Mouse (Mus musculus): ENCODE results near the gene Snx30. TPM values are rescaled to one million over a fixed set of nuclear protein-coding genes. Genes with fewer than 3 reads are reported as not detected.
A peak's percentile ranks its signal among the peaks of the same experiment; 100 is the strongest.

Gene Snx30
- polyA plus RNA-seq, 1 experiment from 2014 or later: 11.8 TPM

- Histone ChIP-seq H3K4me2 (no peak within 1 kb of the TSS), H3K9me3 (no peaks in the 10 kb centered on the region), H3K27ac (no peak within 1 kb of the TSS), H3K4me1 (peaks cover 6% of the 10 kb centered on the region; the same call in 1 of the 2 replicates), H3K9ac (no peak within 1 kb of the TSS), H3K27me3 (peaks cover 30% of the 10 kb centered on the region), H3K4me3 (no peak within 1 kb of the TSS), H3K36me3 (no peaks in the 10 kb centered on the region)
- WGBS: 12% methylated on average over 22 of the region's 22 CpGs
- ATAC-seq (ENCODE audit: insufficient number of reproducible peaks, insufficient read depth, low FRiP score, low TSS enrichment, low read depth): peak; percentile 15; the same call in 1 of the 2 replicates
These were observed 109.2 kb downstream of the Snx30 start, which contains the start of gene Slc46a2 for GRCm38 (mm10) chr4:59914608-59915403. Gene Slc46a2, minus strand, starts transcription at chr4:59915056.

- Histone ChIP-seq H3K4me3 (no peak overlapping the region), H3K27ac (no peak overlapping the region), H3K4me1 (peaks cover 6% of the 10 kb centered on the region; the same call in 1 of the 2 replicates), H3K9me3 (no peaks in the 10 kb centered on the region), H3K27me3 (peaks cover 30% of the 10 kb centered on the region), H3K36me3 (no peaks in the 10 kb centered on the region), H3K9ac (no peak overlapping the region), H3K4me2 (no peak overlapping the region)
- whole genome bisulfite sequencing: 89% methylated on average over 3 of the region's 3 CpGs
- ATAC-seq (ENCODE audit: insufficient number of reproducible peaks, insufficient read depth, low FRiP score, low TSS enrichment, low read depth): no peak
These were observed 112.3 kb downstream of the Snx30 start for GRCm38 (mm10) chr4:59917966-59918365.

- no peaks in the 10 kb centered on the region for H3K4me1 ChIP-seq
- H3K27ac ChIP-seq: no peak overlapping the region
- no peak overlapping the region for H3K4me3 ChIP-seq
- ATAC-seq (ENCODE audit: insufficient number of reproducible peaks, insufficient read depth, low FRiP score, low TSS enrichment, low read depth): no peak
- H3K9me3 ChIP-seq: no peaks in the 10 kb centered on the region
- no peaks in the 10 kb centered on the region for H3K36me3 ChIP-seq
- no peak overlapping the region for H3K9ac ChIP-seq
- H3K27me3 ChIP-seq: no peaks in the 10 kb centered on the region
- no peak overlapping the region for H3K4me2 ChIP-seq
- 83% methylated on average over 9 of the region's 9 CpGs for WGBS
These were observed 119.4 kb downstream of the Snx30 start for GRCm38 (mm10) chr4:59925082-59925481.

- Histone ChIP-seq H3K9me3 (no peaks in the 10 kb centered on the region), H3K4me1 (no peaks in the 10 kb centered on the region), H3K4me3 (no peak overlapping the region), H3K4me2 (no peak overlapping the region), H3K9ac (no peak overlapping the region), H3K36me3 (no peaks in the 10 kb centered on the region), H3K27ac (no peak overlapping the region), H3K27me3 (no peaks in the 10 kb centered on the region)
- WGBS: 77% methylated on average over 3 of the region's 3 CpGs
- ATAC-seq (ENCODE audit: insufficient number of reproducible peaks, insufficient read depth, low FRiP score, low TSS enrichment, low read depth): no peak
These were observed 122.0 kb downstream of the Snx30 start for GRCm38 (mm10) chr4:59927666-59928065.

GRCm38 (mm10) chr4:59928347-59928746 lies 122.7 kb downstream of the Snx30 start:
- H3K4me3 ChIP-seq: no peak overlapping the region
- no peaks in the 10 kb centered on the region for H3K27me3 ChIP-seq
- no peaks in the 10 kb centered on the region for H3K36me3 ChIP-seq
- no peak overlapping the region for H3K4me2 ChIP-seq
- H3K4me1 ChIP-seq: no peaks in the 10 kb centered on the region
- no peak for ATAC-seq (ENCODE audit: insufficient number of reproducible peaks, insufficient read depth, low FRiP score, low TSS enrichment, low read depth)
- 15% methylated on average over 6 of the region's 6 CpGs for WGBS
- no peak overlapping the region for H3K9ac ChIP-seq
- H3K27ac ChIP-seq: no peak overlapping the region
- no peaks in the 10 kb centered on the region for H3K9me3 ChIP-seq

- no peaks in the 10 kb centered on the region for H3K9me3 ChIP-seq
- WGBS: 53% methylated on average over 6 of the region's 6 CpGs
- H3K27me3 ChIP-seq: no peaks in the 10 kb centered on the region
- H3K27ac ChIP-seq: no peak overlapping the region
- H3K36me3 ChIP-seq: no peaks in the 10 kb centered on the region
- H3K4me1 ChIP-seq: no peaks in the 10 kb centered on the region
- H3K9ac ChIP-seq: no peak overlapping the region
- no peak overlapping the region for H3K4me3 ChIP-seq
- ATAC-seq (ENCODE audit: insufficient number of reproducible peaks, insufficient read depth, low FRiP score, low TSS enrichment, low read depth): peak; percentile 56; the same call in 1 of the 2 replicates
- no peak overlapping the region for H3K4me2 ChIP-seq
These were observed 127.1 kb downstream of the Snx30 start for GRCm38 (mm10) chr4:59932505-59933281.

GRCm38 (mm10) chr4:59937543-59937942 lies 131.9 kb downstream of the Snx30 start:
- no peak overlapping the region for H3K9ac ChIP-seq
- no peak for ATAC-seq (ENCODE audit: insufficient number of reproducible peaks, insufficient read depth, low FRiP score, low TSS enrichment, low read depth)
- no peaks in the 10 kb centered on the region for H3K4me1 ChIP-seq
- H3K27me3 ChIP-seq: no peaks in the 10 kb centered on the region
- no peak overlapping the region for H3K4me3 ChIP-seq
- H3K4me2 ChIP-seq: no peak overlapping the region
- no peak overlapping the region for H3K27ac ChIP-seq
- no peaks in the 10 kb centered on the region for H3K36me3 ChIP-seq
- H3K9me3 ChIP-seq: no peaks in the 10 kb centered on the region
- 75% methylated on average over 2 of the region's 2 CpGs for WGBS

Other genes starting within 250 kb of the Snx30 start
- gene Hsdl2, start 224.3 kb upstream of the Snx30 start, polyA plus RNA-seq (2015; fragmentation: Nextera tagmentation; extraction: Ambion mirVana): 25.1 and 29.1 TPM in 2 replicates
- gene E130308A19Rik, start 179.6 kb upstream of the Snx30 start, polyA plus RNA-seq (2015; fragmentation: Nextera tagmentation; extraction: Ambion mirVana): 22.8 and 26.6 TPM in 2 replicates
- gene Inip, start 4.3 kb upstream of the Snx30 start, polyA plus RNA-seq (2015; fragmentation: Nextera tagmentation; extraction: Ambion mirVana): 66.8 and 68.0 TPM in 2 replicates
- 0.25 TPM in 1 of 2 replicates, not detected in the other for gene Slc46a2, start 109.2 kb downstream of the Snx30 start, polyA plus RNA-seq (2015; fragmentation: Nextera tagmentation; extraction: Ambion mirVana)
- not detected in 2 replicates for gene Mup4, start 154.9 kb downstream of the Snx30 start, polyA plus RNA-seq (2015; fragmentation: Nextera tagmentation; extraction: Ambion mirVana)
- gene Mup6, start 158.5 kb downstream of the Snx30 start, polyA plus RNA-seq (2015; fragmentation: Nextera tagmentation; extraction: Ambion mirVana): not detected in 2 replicates